Mouse (Mus musculus): ENCODE results near the gene Exoc4.

Exoc4 gene

DNA sequence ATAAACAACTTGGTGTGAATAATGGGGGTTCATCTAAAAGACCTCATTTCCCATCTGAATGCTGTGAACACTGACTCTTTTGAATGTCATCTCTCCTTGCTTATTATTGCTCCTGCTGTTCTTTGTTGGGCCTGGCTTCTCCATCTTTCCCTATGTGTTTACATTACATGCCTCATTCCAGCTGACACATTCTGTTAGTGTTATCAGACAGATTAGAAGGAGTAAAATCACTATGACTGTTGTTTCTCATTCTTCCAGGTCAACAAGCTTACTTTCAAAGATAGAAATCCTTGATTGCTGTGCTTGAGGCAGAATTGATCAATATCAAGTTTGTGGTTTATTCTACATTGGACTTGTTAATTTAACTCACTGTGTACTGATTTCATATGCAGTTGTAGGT is 377.0 kb downstream of the Exoc4 start:
- in situ Hi-C loops (cut with MboI, MseI) = no loop called here

DNA sequence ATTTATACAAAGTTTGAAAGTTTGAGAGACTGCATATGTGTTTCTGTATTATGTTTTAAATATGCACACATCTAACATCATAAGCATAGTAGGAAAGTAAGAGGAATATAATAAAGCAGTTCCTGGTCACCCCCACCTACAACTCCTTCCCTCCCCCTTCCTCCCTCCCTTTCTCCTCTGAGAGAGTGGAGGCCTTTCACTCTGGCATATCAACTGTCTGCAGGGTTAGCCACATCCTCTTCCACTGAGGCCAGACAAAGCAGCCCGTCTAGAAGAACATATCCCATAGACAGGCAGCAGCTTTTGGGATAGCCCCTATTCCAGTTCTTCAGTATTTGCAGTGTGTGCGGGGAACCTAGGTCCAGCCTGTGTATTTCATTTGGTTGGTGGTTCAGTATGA is 382.2 kb downstream of the Exoc4 start:
- in situ Hi-C loops (cut with MboI, MseI) = no loop called here

- in situ Hi-C loops (cut with MboI, MseI) = no loop called here
Measured at GRCm38 (mm10) chr6:33637192-33637591, 388.3 kb downstream of the Exoc4 start.

GRCm38 (mm10) chr6:33681778-33682640 is 433.1 kb downstream of the Exoc4 start:
- in situ Hi-C loops (cut with MboI, MseI) = no loop called here

- in situ Hi-C loops (cut with MboI, MseI) = no loop called here
Measured at GRCm38 (mm10) chr6:33683533-33683932, 434.6 kb downstream of the Exoc4 start.

DNA sequence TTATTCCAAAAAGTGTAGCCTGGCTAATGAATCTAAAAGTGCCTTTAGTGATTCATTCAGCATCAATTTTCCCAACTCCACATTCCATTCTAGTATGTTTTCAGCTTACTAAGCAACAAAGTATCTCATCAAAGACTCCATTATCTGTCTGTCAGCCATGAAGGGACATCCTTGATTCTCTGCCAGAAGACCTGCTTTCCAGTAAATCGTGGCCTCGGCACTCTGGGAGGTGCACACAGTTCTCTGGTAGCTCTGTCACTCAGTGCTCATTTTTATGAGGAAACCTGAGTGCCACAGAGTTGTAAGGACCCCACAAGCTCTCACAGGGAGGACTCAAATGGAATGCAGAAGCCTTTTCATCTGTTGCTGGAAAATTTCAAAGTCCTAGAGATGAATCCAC is 436.4 kb downstream of the Exoc4 start:
- in situ Hi-C loops (cut with MboI, MseI) = no loop called here

DNA sequence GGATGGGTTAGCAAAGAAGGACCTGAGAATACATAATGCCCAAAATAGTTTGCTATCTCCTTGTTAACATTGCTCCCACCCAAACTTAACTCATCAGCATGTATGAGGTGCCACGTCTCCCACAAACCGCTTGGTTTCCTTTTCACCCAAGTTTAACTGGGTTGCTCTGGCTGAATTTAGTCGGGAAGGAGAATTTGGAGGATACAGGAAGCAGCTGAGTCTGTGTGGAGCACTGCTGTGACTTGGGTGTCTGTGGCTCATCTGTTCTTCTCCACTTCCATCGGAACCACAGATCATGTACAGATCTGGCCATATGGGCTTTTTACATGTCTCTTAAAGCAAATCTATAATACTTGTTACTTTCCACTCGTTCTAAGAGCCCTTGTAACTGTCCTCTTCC is 441.7 kb downstream of the Exoc4 start:
- in situ Hi-C loops (cut with MboI, MseI) = no loop called here

DNA sequence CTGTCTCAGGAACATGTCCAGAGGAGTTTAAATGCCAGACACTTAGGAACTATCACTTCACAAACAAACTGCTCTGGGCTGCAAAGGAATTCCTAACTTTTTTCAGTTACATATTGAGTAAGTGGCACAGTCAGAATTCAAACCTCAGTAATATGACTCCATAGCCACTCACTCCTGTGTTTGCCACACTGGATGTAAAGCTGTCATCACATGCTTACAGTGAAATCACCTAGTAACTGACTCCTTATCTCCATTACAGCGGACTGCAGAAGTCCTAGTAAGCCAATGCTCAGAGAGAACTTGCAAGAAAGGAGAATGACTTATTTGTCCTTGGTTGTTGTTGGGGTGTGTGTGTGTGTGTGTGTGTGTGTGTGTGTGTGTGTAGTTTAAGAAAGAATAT is 448.1 kb downstream of the Exoc4 start:
- in situ Hi-C loops (cut with MboI, MseI) = no loop called here

DNA sequence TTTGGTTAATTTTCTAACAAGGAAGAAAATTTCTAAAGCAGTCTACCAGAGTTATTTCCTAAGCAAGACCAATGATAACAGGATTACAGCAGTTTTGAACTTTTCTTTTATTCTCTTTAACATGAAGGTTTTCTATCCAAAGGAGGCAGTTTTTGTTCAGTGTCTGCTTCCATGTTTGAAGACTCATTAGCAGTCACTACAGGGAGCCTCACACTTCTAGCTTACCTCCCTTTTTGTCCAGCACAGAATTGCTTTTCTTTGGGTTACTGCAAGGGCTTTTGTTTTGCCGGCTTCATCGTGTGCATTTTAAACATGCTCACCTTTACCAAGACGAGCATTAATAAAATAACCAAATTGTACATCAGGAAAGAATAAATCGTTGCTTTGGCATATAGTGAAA is 460.0 kb downstream of the Exoc4 start:
- in situ Hi-C loops (cut with MboI, MseI) = no loop called here

DNA sequence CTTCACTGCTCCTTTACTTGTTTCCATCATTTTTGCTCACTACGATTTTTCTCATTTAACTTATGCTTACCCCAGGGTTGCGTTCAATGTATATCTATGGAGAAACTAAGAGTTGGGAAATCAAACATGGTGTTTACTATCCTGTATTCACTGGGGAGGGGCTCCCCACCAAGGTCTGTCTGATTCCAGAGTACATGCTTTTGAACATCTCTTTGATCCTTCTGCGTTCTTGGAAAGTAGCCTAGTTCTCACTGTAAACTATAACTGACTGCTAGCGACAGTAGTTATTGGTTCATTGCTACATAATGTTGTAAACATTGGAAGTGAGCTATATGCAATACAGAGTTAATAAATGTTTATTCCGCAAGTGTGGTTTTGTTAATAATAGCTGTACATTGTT is 460.5 kb downstream of the Exoc4 start:
- in situ Hi-C loops (cut with MboI, MseI) = no loop called here

DNA sequence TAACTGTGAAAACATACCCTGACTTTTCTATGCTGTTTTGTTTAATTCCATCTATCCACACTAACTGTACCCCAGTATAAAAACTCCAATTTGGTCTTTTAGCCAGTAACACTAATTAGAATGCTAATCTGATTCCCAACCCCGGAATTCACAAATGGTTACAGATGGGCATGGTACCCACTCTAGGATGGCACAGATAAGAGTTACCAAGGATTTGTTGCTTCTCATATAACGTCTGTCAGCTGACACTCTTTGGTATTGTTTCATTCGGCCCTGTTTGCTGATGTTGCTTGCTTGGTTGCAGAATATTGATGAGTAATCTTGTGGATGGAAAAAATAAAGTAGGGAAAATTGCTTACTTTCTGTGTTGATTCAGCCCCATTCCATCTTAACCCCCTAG is 462.9 kb downstream of the Exoc4 start:
- in situ Hi-C loops (cut with MboI, MseI) = no loop called here

GRCm38 (mm10) chr6:33712540-33713118 is 463.7 kb downstream of the Exoc4 start:
- in situ Hi-C loops (cut with MboI, MseI) = no loop called here

- in situ Hi-C loops (cut with MboI, MseI) = no loop called here
Measured at GRCm38 (mm10) chr6:33716254-33716965, 467.5 kb downstream of the Exoc4 start.

DNA sequence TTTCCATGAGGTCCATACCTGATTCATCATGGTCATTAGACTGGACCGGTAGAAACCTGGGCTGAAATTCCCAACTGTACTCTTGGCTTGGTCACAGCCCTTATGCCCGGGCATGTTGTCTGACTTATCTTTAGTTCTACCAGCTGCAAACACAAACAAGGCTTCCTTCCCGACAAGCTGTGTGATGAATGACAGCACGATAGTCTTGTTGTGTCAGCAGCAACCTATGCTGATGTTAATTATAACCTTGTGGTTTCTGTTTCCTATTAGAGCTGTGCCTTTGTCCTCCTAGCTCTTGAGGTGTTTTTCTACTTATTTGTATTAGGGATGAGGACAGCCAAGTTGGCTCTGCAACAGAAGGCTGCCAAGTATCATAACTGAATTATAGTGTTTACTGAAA is 472.3 kb downstream of the Exoc4 start:
- in situ Hi-C loops (cut with MboI, MseI) = no loop called here

DNA sequence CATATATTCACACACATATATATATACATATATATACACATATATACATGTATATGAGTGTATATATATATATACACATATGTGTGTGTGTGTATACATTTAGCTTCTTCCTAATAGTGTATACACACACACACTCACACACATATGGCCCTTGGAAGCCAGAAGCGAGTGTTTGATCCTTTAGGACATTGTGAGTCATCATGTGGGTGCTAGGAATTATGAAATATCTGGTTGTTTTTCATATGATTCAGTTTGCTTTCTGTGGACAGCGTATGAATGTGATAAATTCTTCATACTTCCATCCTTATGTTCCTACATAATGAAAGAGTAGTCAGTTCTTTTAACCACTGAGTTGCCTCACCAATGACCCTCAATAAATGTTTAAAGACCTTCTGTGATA is 473.9 kb downstream of the Exoc4 start:
- in situ Hi-C loops (cut with MboI, MseI) = no loop called here

DNA sequence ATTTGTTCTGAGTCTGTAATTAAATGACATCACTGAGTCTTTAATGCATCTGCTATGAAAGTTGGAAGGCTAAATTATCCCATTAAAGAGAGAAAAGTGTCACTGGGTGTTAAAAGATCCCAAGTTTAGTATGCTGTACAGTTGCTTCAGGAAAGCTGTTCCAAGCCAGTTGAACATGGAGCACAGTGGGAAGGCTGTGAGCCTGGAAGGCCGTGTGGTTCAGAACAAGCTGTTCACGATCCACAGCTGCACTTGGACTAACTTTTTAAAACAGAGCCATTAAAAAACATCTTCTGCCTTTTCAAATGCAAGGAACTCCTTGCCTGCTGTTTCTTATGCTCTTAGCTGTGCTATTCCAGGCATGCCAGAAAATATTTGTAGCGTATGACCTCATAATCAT is 475.7 kb downstream of the Exoc4 start:
- in situ Hi-C loops (cut with MboI, MseI) = no loop called here

DNA sequence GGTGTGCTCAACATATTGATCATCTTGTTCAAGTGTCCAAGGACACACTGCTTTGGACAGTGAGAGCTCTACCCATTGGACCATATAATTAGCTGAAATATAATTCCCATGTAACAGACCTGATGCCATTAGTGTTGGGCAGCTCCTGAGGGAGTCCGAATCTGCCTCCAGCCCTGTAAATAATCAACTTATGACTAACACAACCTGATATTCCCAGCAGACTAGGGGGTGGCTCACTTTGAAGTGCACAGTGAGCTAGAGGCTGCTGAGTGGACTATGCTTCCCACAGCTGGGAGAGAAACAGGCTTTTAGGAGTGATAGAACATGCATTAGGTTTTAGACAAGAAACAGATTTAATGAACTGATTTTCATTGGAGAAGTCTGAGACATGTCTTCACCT is 478.4 kb downstream of the Exoc4 start:
- in situ Hi-C loops (cut with MboI, MseI) = no loop called here

DNA sequence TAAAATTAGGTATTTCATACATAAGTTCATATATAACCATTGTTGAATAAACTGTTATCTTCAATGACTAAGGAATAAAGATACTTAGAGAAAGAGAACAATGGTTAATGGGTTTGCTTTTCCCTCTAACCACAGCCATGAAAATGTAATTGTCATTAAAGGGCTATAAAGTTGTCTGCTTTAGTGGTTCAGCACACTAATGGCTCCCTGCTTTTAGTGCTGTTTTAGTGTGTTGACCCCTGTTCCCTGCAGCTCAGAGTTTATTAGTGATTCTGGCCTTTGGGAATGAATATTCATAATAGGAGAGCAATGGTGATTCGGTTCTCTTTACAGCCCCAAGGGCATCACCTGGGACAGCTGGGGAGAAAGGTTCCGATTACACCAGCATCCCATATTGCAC is 483.3 kb downstream of the Exoc4 start:
- in situ Hi-C loops (cut with MboI, MseI) = no loop called here

- in situ Hi-C loops (cut with MboI, MseI) = no loop called here
Measured at GRCm38 (mm10) chr6:33733602-33734001, 484.7 kb downstream of the Exoc4 start.

DNA sequence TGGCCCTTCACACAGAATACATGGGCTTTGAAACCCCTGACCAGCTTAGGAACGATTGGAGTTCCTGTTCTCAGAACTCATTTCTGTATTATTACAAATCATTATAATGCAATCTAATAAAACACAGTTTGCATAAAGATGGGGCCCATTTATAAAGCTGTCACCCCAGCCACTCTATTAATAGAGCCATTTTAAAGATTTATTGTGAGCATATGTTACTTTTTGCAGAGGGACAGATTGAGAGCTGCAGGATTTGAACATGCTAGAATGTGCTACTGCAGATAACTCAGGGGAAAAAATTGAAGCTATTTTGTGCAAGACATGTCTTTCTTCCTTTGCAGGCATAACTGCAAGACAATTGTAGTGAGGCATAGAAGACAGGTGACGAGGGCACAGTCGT is 485.1 kb downstream of the Exoc4 start:
- in situ Hi-C loops (cut with MboI, MseI) = no loop called here

DNA sequence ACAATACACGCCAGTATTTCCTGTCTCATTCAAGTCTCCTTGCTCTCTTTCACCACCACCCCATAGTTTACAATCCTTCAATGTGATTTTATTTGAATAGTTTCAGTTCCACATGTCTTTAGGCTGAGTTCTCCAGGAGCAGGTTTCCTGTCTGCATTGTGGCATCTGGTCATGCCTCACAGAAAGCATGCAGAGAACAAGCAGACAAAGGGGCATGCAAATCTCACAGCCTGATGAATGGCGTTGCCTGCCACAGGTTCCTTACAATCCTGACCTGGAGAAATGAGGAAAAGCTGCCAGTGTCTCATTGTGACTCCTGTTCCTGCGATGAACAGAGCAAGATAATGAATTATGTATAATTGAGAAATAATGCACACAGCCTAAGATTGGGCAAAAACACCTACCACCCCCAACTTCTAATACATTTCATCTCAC is 490.0 kb downstream of the Exoc4 start:
- in situ Hi-C loops (cut with MboI, MseI) = no loop called here

- in situ Hi-C loops (cut with MboI, MseI) = no loop called here
Measured at GRCm38 (mm10) chr6:33739304-33739703, 490.4 kb downstream of the Exoc4 start.

DNA sequence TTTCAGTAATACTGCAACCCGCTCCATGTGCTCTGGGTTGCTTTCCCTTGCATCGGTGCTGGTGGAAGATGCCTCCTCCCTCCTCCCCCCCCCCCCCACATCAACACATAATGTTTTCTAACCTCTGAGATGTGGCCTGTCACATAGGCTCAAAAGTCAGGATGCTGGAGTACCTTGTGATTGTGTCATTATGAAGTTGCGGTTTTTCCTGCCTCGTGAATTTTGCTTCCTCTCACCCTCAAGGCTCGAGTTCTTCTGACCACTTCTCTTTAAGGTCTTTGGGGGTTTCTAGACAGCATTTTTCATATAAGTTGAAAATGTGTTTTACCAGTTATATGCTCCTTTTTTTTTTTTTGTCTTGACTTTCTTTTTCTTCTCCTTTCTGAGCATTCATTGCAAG is 507.1 kb downstream of the Exoc4 start:
- in situ Hi-C loops (cut with MboI, MseI) = no loop called here
